Mouse (Mus musculus): Measurements from ENCODE around the gene Tbc1d8.

DNA sequence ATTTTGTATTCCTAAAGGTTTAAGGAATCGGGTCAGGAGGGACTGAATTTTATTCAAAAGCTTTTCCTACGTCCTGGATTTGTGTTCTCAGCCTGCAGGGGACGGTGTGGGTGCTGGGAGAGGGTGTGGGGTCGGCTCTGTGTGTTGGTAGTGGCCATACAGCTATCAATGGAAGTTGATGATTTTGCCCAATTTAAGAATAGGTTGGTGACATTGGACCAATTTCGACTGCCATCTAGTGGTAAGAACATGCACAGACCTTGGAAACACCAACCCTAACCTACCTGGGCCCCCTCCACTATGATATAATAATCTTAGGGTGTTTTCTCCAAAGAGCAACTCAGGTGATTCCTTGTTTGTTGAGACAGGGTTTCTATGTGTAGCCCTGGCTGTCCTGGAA, 44.0 kb upstream of the Tbc1d8 start:
- TF ChIP-seq CTCF (IDR thresholded peaks at IDR 0.05; ENCODE audit: low read depth, low read length) (peak; percentile 68), POLR2A (IDR thresholded peaks at IDR 0.05; ENCODE audit: extremely low read depth, insufficient read depth, low read length) (no peak)

All from liver, adult 2 months (tissue).